Mouse (Mus musculus): Measurements from ENCODE around the gene Kcna2. TPM values are rescaled to one million over a fixed set of nuclear protein-coding genes. Genes with fewer than 3 reads are reported as not detected.
A peak's percentile ranks its signal among the peaks of the same experiment; 100 is the strongest.

The Kcna2 gene
- polyA plus RNA-seq, 1 experiment from 2014 or later, result 2.0 TPM

DNA sequence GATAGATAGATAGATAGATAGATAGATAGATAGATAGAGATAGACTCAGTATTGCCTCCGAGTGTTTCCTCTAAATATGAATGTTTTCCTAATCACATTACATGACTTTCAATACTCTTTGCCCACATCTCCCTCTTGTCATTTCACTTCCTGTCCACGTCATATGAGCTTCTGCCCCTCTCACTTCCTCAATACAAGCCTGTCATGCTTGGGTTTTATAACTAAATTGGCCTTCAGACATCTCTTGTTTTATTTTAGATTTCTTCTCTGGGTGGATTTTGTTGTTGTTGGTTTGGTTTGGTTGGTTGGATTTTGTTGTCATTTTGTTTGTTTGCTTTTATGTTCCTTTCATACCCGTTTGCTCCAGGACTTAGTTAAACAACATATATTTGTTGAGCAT, 16.4 kb upstream of the Kcna2 start:
- H3K27ac ChIP-seq (replicated peaks), result no peak overlapping the region
- no peak overlapping the region for H3K4me2 ChIP-seq
- no peak for ATAC-seq (ENCODE audit: low FRiP score)
- H3K36me3 ChIP-seq, result no peaks in the 10 kb centered on the region
- 90% methylated on average over 3 of the region's 3 CpGs for WGBS
- H3K4me1 ChIP-seq, result no peaks in the 10 kb centered on the region
- no peak overlapping the region for H3K4me3 ChIP-seq (replicated peaks)
- no peak overlapping the region for H3K9ac ChIP-seq (replicated peaks)
- no peaks in the 10 kb centered on the region for H3K27me3 ChIP-seq (replicated peaks)
- no peaks in the 10 kb centered on the region for H3K9me3 ChIP-seq (replicated peaks)

DNA sequence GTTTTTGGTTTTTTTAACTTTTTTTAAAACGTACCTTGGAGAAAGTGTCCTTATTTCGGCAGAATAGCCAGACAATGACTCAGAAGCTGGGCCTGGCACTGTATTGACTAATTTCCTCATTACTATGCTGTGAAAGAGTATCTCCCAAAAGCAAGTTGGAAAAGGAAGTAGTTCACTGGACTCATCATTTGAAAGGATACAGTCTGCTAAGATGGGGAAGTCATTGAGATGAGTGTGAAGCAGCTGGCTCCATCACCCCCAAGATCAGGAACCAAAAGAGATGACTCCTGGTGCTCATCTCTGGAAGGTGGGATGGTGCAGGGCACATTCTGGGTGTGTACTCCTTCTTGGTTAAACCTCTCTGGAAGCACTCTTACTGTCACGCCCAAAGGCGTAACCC, 13.5 kb upstream of the Kcna2 start:
- Histone ChIP-seq H3K27me3 (replicated peaks) (no peaks in the 10 kb centered on the region), H3K9ac (replicated peaks) (no peak overlapping the region), H3K27ac (replicated peaks) (no peak overlapping the region), H3K4me1 (no peaks in the 10 kb centered on the region), H3K36me3 (no peaks in the 10 kb centered on the region), H3K4me3 (replicated peaks) (no peak overlapping the region), H3K9me3 (replicated peaks) (no peaks in the 10 kb centered on the region), H3K4me2 (no peak overlapping the region)
- ATAC-seq (ENCODE audit: low FRiP score), result no peak
- WGBS, result 96% methylated on average over 4 of the region's 4 CpGs

DNA sequence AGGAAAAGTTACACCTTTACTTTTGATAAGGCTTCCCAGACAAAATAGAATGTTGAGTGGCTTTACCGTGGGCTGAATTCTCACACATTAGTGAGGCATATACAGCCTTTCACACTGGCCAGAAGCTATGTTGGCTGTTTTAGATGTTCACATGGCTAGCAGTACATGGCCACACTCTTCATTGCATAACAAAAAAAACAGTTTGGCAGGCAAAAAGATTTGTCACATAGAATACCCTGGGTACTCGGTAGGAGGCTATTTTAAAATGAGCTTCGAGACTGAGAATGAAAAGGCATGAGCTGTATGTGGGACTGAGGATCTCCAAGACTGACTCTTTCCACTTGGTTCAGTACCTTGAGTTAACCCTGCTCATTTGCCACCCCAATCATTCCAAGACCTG, 12.1 kb upstream of the Kcna2 start:
- no peak overlapping the region for H3K4me3 ChIP-seq (replicated peaks)
- no peak overlapping the region for H3K27ac ChIP-seq (replicated peaks)
- no peak overlapping the region for H3K9ac ChIP-seq (replicated peaks)
- no peaks in the 10 kb centered on the region for H3K9me3 ChIP-seq (replicated peaks)
- no peaks in the 10 kb centered on the region for H3K36me3 ChIP-seq
- H3K4me1 ChIP-seq, result no peaks in the 10 kb centered on the region
- H3K4me2 ChIP-seq, result no peak overlapping the region
- no peak for ATAC-seq (ENCODE audit: low FRiP score)
- 81% methylated on average over 3 of the region's 3 CpGs for WGBS
- H3K27me3 ChIP-seq (replicated peaks), result no peaks in the 10 kb centered on the region

DNA sequence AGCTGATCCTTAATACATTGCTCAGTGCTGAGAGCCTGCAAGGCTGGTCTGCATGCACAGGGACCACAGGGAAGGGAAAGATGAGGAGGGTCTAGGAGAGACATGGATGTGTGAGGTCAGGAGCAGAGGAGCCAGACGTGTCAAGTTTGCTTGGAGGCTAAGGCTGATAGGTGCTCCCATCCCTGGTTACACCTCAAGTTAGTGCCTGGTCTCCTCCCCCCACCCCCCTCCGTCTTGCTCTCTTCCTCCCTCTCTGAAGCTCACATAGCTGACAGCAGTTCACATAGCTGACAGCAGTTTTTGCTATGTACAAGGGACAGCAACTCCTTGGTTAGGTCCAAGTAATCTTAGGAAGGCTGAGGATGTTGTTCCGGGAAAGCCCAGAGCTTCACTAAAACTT, 11.5 kb upstream of the Kcna2 start:
- WGBS, result 75% methylated on average over 3 of the region's 3 CpGs
- no peak for ATAC-seq (ENCODE audit: low FRiP score)
- no peak overlapping the region for H3K27ac ChIP-seq (replicated peaks)
- H3K4me3 ChIP-seq (replicated peaks), result no peak overlapping the region
- H3K4me1 ChIP-seq, result no peaks in the 10 kb centered on the region
- H3K36me3 ChIP-seq, result no peaks in the 10 kb centered on the region
- no peaks in the 10 kb centered on the region for H3K27me3 ChIP-seq (replicated peaks)
- H3K9me3 ChIP-seq (replicated peaks), result no peaks in the 10 kb centered on the region
- H3K4me2 ChIP-seq, result no peak overlapping the region
- H3K9ac ChIP-seq (replicated peaks), result no peak overlapping the region

DNA sequence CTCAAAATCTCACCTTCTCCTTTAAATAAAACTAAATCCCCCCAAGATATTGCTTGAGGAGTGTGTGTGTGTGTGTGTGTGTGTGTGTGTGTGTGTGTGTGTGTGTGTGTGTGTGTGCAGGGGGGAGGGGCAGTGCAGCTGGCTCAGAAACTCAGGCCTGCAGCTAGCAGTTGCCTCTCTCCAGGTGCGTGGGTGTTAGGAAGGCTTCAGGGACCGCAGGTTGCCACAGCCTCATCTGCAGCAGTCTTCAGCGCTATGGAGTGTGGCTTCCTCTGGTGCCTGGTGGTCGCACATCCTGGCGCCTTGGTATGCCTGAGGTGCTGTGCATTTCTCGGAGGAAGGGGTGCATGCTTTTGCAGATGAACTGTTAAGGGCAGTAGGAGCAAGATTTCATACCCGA, 10.9 kb upstream of the Kcna2 start:
- Histone ChIP-seq H3K4me3 (replicated peaks) (no peak overlapping the region), H3K4me1 (no peaks in the 10 kb centered on the region), H3K9ac (replicated peaks) (no peak overlapping the region), H3K27ac (replicated peaks) (no peak overlapping the region), H3K36me3 (no peaks in the 10 kb centered on the region), H3K9me3 (replicated peaks) (no peaks in the 10 kb centered on the region), H3K4me2 (no peak overlapping the region), H3K27me3 (replicated peaks) (0 out of 2 replicates have a peak, but pooled peaks cover 2% of the 10 kb centered on the region)
- WGBS, result 83% methylated on average over 7 of the region's 7 CpGs
- ATAC-seq (ENCODE audit: low FRiP score), result no peak

DNA sequence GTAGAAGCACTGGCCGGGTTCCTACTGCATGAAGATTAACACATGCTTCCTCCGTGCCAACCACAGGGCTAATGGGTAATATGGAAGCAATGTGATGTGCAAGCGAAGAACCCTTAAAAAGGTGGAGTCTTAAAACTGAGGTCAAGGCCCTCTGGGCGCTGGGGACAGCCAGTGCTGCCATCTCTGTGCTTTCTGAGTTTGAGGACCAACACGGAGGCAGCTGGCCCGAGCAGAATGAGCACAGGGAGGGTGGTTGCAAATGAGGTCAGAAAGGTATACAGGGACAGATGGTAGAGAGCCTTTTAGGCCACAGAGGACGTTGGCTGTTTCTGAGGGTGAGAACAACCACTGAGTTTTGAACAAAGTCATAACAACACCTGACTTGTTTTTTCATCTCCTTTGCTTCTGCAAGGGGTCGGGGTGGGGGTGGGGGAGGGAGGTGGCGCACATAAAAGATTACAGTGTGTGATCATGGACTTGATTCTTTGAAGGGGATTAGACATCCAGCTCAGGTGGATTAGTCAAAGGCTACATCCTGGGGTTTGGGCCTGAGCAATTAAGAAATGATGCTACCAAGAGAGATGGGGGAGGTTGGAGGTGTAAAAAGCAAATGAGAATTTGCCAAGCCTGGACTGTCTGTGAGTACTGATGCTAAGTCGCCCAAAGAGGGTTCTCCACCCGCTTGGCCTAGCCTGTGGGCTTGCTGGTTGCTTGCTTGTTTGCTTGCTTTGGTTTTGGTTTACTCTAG, 10.4 kb upstream of the Kcna2 start:
- H3K4me3 ChIP-seq (replicated peaks), result no peak overlapping the region
- 0 out of 2 replicates have a peak, but pooled peaks cover 2% of the 10 kb centered on the region for H3K27me3 ChIP-seq (replicated peaks)
- 78% methylated on average over 11 of the region's 11 CpGs for WGBS
- H3K4me1 ChIP-seq, result no peaks in the 10 kb centered on the region
- H3K27ac ChIP-seq (replicated peaks), result no peak overlapping the region
- no peaks in the 10 kb centered on the region for H3K36me3 ChIP-seq
- no peak for ATAC-seq (ENCODE audit: low FRiP score)
- H3K4me2 ChIP-seq, result no peak overlapping the region
- no peaks in the 10 kb centered on the region for H3K9me3 ChIP-seq (replicated peaks)
- H3K9ac ChIP-seq (replicated peaks), result no peak overlapping the region

DNA sequence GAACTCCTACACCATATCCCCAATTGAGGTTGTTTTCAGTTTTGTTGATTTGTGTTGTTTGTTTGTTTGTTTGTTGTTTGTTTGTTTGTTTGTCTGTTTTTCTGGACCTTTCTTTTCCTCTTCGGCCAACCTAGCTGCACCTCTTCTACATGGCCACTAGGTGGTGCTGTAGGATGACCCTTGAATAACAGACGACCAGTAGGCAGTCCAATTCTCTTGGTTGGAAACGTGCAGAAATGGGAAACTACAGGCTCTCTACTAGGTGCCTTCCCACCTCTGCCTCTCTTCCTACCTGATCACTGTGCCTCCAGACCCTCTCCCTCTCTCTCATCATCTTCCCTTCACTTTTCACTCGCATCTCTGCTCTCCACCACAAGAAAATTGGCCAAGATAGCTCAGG, 6.9 kb upstream of the Kcna2 start:
- 0 out of 2 replicates have a peak, but pooled peaks have one; percentile 60 for ATAC-seq (ENCODE audit: low FRiP score)

DNA sequence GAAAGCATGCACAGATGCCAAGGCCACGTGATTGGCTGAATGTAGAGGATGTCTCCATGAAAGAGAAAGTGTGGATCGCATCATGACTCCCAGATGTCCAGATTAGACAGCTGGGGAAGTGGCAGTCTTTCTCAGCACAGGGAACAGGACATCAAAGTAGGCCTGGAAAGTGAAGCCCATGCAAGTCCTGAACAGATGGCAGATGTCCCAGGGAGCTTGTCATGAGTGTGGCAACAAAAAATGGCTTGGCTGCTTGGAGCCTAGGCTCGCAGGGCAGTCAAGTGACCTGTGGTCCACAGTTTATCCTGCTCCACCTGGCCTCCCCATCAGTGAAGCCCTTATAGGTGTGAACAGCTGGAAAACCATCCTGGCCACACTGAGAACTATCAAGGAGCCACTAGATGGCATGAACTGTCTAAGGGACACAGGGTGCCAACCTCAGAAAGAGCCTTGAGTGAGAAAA, 4.6 kb upstream of the Kcna2 start:
- no peaks in the 10 kb centered on the region for H3K9me3 ChIP-seq (replicated peaks)
- 73% methylated on average over 3 of the region's 3 CpGs for WGBS
- H3K4me2 ChIP-seq, result no peak overlapping the region
- no peaks in the 10 kb centered on the region for H3K36me3 ChIP-seq
- ATAC-seq (ENCODE audit: low FRiP score), result no peak
- peaks cover 10% of the 10 kb centered on the region for H3K4me1 ChIP-seq
- peaks cover 11% of the 10 kb centered on the region for H3K27me3 ChIP-seq (replicated peaks)
- no peak overlapping the region for H3K27ac ChIP-seq (replicated peaks)
- no peak overlapping the region for H3K4me3 ChIP-seq (replicated peaks)
- H3K9ac ChIP-seq (replicated peaks), result no peak overlapping the region

More for the DNA sequence above, 6.9 kb upstream of the Kcna2 start:
- Histone ChIP-seq H3K9ac (replicated peaks) (no peak overlapping the region), H3K9me3 (replicated peaks) (no peaks in the 10 kb centered on the region), H3K27me3 (replicated peaks) (peaks cover 2% of the 10 kb centered on the region; the same call in 1 of the 2 replicates), H3K36me3 (no peaks in the 10 kb centered on the region), H3K4me1 (no peaks in the 10 kb centered on the region), H3K27ac (replicated peaks) (no peak overlapping the region), H3K4me2 (no peak overlapping the region), H3K4me3 (replicated peaks) (no peak overlapping the region)
- 9% methylated on average over 4 of the region's 4 CpGs for WGBS

DNA sequence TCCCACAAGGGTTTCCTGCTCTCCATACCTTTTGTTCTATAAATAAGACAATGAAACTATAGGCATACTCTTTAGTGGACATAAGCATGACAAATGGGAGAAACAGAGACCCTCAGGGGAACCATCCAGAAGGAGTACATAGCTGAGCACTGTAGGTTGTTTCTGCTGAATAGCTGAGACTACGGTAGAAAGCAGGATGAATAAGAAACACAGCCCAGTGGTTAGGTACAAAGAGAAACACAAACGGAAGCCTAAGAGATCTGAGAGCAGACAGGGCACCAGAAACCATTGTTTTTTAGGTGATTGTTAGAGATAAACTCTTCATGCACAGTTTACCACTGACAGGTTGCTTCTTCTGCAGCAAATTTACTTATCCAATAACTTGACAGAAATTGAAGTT, 1.1 kb upstream of the Kcna2 start:
- Histone ChIP-seq H3K4me1 (peaks cover 30% of the 10 kb centered on the region), H3K4me3 (replicated peaks) (no peak overlapping the region), H3K36me3 (no peaks in the 10 kb centered on the region), H3K4me2 (no peak overlapping the region), H3K27ac (replicated peaks) (no peak overlapping the region), H3K9ac (replicated peaks) (no peak overlapping the region), H3K27me3 (replicated peaks) (peaks cover 9% of the 10 kb centered on the region), H3K9me3 (replicated peaks) (no peaks in the 10 kb centered on the region)
- ATAC-seq (ENCODE audit: low FRiP score), result no peak
- WGBS, result 27% methylated on average over 2 of the region's 2 CpGs

DNA sequence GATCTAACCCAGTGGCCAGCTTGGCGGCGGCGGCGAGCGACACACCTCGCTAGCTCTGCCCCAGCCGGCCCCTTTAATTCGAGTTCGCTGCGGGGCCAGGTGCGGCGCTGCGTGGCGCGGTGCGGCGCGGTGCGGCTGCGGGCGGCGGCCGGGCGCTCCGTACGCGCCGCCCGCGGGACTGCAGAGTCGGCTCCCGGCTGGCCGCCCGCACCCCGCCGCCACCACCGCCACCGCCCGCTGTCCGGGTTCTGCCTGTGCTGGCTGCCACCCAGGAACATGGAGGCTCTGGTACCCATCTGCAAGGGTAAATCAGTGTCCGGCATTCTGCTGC, 475 bp downstream of the Kcna2 start:
- no peaks in the 10 kb centered on the region for H3K36me3 ChIP-seq
- peak overlapping the region; percentile 59 for H3K4me3 ChIP-seq (replicated peaks)
- H3K4me1 ChIP-seq, result peaks cover 43% of the 10 kb centered on the region
- H3K27ac ChIP-seq (replicated peaks), result peak overlapping the region; percentile 88
- peak; percentile 80 for ATAC-seq (ENCODE audit: low FRiP score)
- peak overlapping the region; percentile 70 for H3K9ac ChIP-seq (replicated peaks)
- peaks cover 9% of the 10 kb centered on the region for H3K27me3 ChIP-seq (replicated peaks)
- H3K9me3 ChIP-seq (replicated peaks), result no peaks in the 10 kb centered on the region
- peak overlapping the region; percentile 88 for H3K4me2 ChIP-seq
- under 1% methylated on average over 41 of the region's 41 CpGs for WGBS

DNA sequence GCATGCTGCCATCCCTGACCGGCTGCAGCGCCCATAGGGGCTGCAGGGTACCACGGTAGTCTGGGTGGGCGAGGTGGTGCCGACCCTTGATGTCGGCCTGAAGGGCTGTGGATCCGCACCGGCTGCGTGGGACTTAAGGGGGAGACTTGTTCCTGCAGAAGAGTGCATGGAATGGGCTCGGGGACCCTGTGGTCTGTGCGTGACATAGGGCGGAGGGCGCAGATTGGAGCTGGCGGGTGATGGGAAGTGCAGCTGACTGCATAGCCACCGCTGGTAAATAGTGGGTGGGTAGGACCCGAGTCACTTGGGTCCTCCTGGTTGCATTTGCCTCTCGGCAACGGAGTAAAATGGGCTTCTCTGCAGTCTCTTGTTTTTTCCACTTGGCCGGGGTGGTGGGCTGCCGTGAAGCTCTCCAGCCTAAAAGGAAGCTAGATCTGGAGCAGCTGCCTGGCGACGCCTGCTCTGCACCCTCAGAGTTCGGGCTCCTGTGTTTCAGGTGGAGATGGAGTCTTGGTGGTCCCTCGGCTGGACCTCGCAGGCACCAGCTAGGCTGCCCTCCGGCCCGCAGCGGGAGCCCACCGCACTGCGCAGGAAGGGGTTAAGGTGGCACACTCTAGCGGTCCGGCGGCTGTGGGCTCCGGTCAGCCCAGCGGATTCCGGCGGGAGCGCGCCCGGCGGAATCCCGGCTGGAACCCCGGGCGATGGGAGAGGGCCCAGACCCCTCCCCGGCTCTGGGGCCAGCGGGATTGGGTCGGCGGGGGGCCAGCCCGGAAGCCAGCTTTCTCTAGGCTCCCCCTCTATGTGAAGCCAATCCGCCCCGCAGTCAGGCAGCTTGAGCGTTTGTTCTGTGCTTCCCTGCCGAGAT, 1.1 kb downstream of the Kcna2 start:
- Histone ChIP-seq H3K36me3 (no peaks in the 10 kb centered on the region), H3K9me3 (replicated peaks) (no peaks in the 10 kb centered on the region), H3K27ac (replicated peaks) (peak overlapping the region; percentile 88), H3K9ac (replicated peaks) (peak overlapping the region; percentile 70), H3K27me3 (replicated peaks) (peaks cover 9% of the 10 kb centered on the region), H3K4me2 (peak overlapping the region; percentile 88), H3K4me1 (peaks cover 46% of the 10 kb centered on the region), H3K4me3 (replicated peaks) (peak overlapping the region; percentile 59)
- under 1% methylated on average over 53 of the region's 53 CpGs for WGBS
- peak; percentile 89 for ATAC-seq (ENCODE audit: low FRiP score)

DNA sequence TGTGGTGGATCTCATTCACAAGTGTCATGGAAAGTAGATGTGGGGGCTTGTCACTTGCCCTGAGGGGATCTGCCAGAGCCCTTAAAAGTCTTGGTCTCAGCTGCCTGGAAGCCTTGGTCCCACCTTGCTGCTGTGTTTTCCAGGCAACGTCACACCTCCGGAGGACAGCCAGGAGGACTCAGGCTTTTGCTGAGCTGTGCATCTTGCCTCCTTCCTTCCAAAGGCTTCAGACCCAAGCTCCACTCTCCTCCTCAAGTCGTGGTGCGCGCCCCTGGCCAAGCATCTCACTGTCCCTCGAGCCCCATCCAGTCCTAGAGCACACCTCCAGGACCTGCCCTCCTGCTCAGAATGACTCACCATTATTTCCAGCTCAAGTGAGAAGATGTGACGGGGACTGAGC, 2.1 kb downstream of the Kcna2 start:
- Histone ChIP-seq H3K27me3 (replicated peaks) (peaks cover 9% of the 10 kb centered on the region), H3K9me3 (replicated peaks) (no peaks in the 10 kb centered on the region), H3K27ac (replicated peaks) (no peak overlapping the region; the same call in 1 of the 2 replicates), H3K9ac (replicated peaks) (peak overlapping the region; percentile 70; the same call in 1 of the 2 replicates), H3K4me3 (replicated peaks) (peak overlapping the region; percentile 59), H3K4me2 (peak overlapping the region; percentile 88), H3K4me1 (peaks cover 46% of the 10 kb centered on the region), H3K36me3 (no peaks in the 10 kb centered on the region)
- ATAC-seq (ENCODE audit: low FRiP score), result no peak
- WGBS, result 67% methylated on average over 7 of the region's 7 CpGs
